Mouse (Mus musculus): ENCODE measurements around the gene Ppp1r26. TPM values are rescaled to one million over a fixed set of nuclear protein-coding genes. Genes with fewer than 3 reads are reported as not detected.
A peak's percentile ranks its signal among the peaks of the same experiment; 100 is the strongest.

Ppp1r26 gene
- polyA plus RNA-seq, 2 experiments, result 0.11 to 0.15 TPM

- H3K4me2 ChIP-seq (ENCODE audit: low read depth), result peak within 1 kb of the TSS; percentile 39
Measured at GRCm38 (mm10) chr2:28465836-28466518, 19.4 kb downstream of the Ppp1r26 start, which contains the start of gene 1700007K13Rik. Gene 1700007K13Rik, minus strand, starts transcription at chr2:28466332.

GRCm38 (mm10) chr2:28467860-28468485 is 21.4 kb downstream of the Ppp1r26 start, which contains the start of gene Mrps2:
Gene Mrps2, plus strand, starts transcription at chr2:28468066.
- TF ChIP-seq EP300 (IDR thresholded peaks at IDR 0.05; ENCODE audit: low read depth) (no peak), CTCF (IDR thresholded peaks at IDR 0.05; ENCODE audit: low read depth) (peak; percentile 88)
- H3K36me3 ChIP-seq (replicated peaks; ENCODE audit: control insufficient read depth, insufficient read depth, low read depth), result peaks cover 8% of the 10 kb centered on the region
- WGBS (ENCODE audit: insufficient replicate concordance), result under 1% methylated on average over 51 of the region's 52 CpGs
- DNase-seq (ENCODE audit: low read depth in 3 of 3, low spot score in 3 of 3) (peak; percentile 51 to 57 (median 57)), ATAC-seq (ENCODE audit: insufficient read depth) (peak; percentile 81)
- no peaks in the 10 kb centered on the region for H3K9me3 ChIP-seq (ENCODE audit: control insufficient read depth, low read length)
- H3K9ac ChIP-seq (replicated peaks), result peak within 1 kb of the TSS; percentile 83
- H3K27me3 ChIP-seq (ENCODE audit: control insufficient read depth, insufficient read depth, low read length), result peaks cover 11% of the 10 kb centered on the region
- H3K4me3 ChIP-seq (ENCODE audit: insufficient read depth in 1 of 2, low read depth in 2 of 2, low read length in 2 of 2), result peak within 1 kb of the TSS; percentile 79 to 90
- peaks cover 0 to 10% of the 10 kb centered on the region in 2 experiments; a peak in 2 of 4 replicates for H3K4me1 ChIP-seq (replicated peaks; ENCODE audit: control insufficient read depth in 2 of 2, insufficient read depth in 2 of 2, low read length in 1 of 2)
- no peak within 1 kb of the TSS for H3K27ac ChIP-seq
- peak within 1 kb of the TSS; percentile 74 for H3K4me2 ChIP-seq (ENCODE audit: low read depth)

More at GRCm38 (mm10) chr2:28465836-28466518, 19.4 kb downstream of the Ppp1r26 start, which contains the start of gene 1700007K13Rik:
- H3K4me1 ChIP-seq (replicated peaks; ENCODE audit: control insufficient read depth in 2 of 2, insufficient read depth in 2 of 2, low read length in 1 of 2), result peaks cover 0 to 10% of the 10 kb centered on the region in 2 experiments; a peak in 2 of 4 replicates
- no peak within 1 kb of the TSS for H3K4me3 ChIP-seq (ENCODE audit: insufficient read depth in 1 of 2, low read depth in 2 of 2, low read length in 2 of 2)
- H3K27ac ChIP-seq, result no peak within 1 kb of the TSS
- peaks cover 11% of the 10 kb centered on the region for H3K27me3 ChIP-seq (ENCODE audit: control insufficient read depth, insufficient read depth, low read length)
- H3K9ac ChIP-seq (replicated peaks), result no peak within 1 kb of the TSS
- WGBS (ENCODE audit: insufficient replicate concordance), result 3% methylated on average over 25 of the region's 25 CpGs
- H3K9me3 ChIP-seq (ENCODE audit: control insufficient read depth, low read length), result no peaks in the 10 kb centered on the region
- peak; percentile 28 to 34 (median 33) for DNase-seq (ENCODE audit: low read depth in 3 of 3, low spot score in 3 of 3)
- no peak for TF ChIP-seq CTCF (IDR thresholded peaks at IDR 0.05; ENCODE audit: low read depth)
- no peak for TF ChIP-seq EP300 (IDR thresholded peaks at IDR 0.05; ENCODE audit: low read depth)
- H3K36me3 ChIP-seq (replicated peaks; ENCODE audit: control insufficient read depth, insufficient read depth, low read depth), result peaks cover 8% of the 10 kb centered on the region
- no peak for ATAC-seq (ENCODE audit: insufficient read depth)

GRCm38 (mm10) chr2:28468486-28469225 is 22.1 kb downstream of the Ppp1r26 start:
- no peak for TF ChIP-seq CTCF (IDR thresholded peaks at IDR 0.05; ENCODE audit: low read depth)
- no peak for TF ChIP-seq EP300 (IDR thresholded peaks at IDR 0.05; ENCODE audit: low read depth)
- DNase-seq (ENCODE audit: low read depth in 3 of 3, low spot score in 3 of 3) (no peak), ATAC-seq (ENCODE audit: insufficient read depth) (no peak)

GRCm38 (mm10) chr2:28469461-28469860 is 22.9 kb downstream of the Ppp1r26 start:
- ATAC-seq (ENCODE audit: insufficient read depth), result no peak
- no peaks in the 10 kb centered on the region for H3K9me3 ChIP-seq (ENCODE audit: control insufficient read depth, low read length)
- H3K27me3 ChIP-seq (ENCODE audit: control insufficient read depth, insufficient read depth, low read length), result peaks cover 11% of the 10 kb centered on the region
- no peak for TF ChIP-seq EP300 (IDR thresholded peaks at IDR 0.05; ENCODE audit: low read depth)
- no peak for TF ChIP-seq CTCF (IDR thresholded peaks at IDR 0.05; ENCODE audit: low read depth)
- H3K4me3 ChIP-seq (ENCODE audit: insufficient read depth in 1 of 2, low read depth in 2 of 2, low read length in 2 of 2), result no peak overlapping the region
- peaks cover 0 to 10% of the 10 kb centered on the region in 2 experiments; a peak in 2 of 4 replicates for H3K4me1 ChIP-seq (replicated peaks; ENCODE audit: control insufficient read depth in 2 of 2, insufficient read depth in 2 of 2, low read length in 1 of 2)
- H3K27ac ChIP-seq, result no peak overlapping the region
- WGBS (ENCODE audit: insufficient replicate concordance), result 84% methylated on average over 14 of the region's 14 CpGs
- no peak overlapping the region for H3K4me2 ChIP-seq (ENCODE audit: low read depth)
- DNase-seq (ENCODE audit: low read depth in 3 of 3, low spot score in 3 of 3), result no peak
- no peak overlapping the region for H3K9ac ChIP-seq (replicated peaks)
- H3K36me3 ChIP-seq (replicated peaks; ENCODE audit: control insufficient read depth, insufficient read depth, low read depth), result peaks cover 8% of the 10 kb centered on the region

More at GRCm38 (mm10) chr2:28468486-28469225, 22.1 kb downstream of the Ppp1r26 start:
- Histone ChIP-seq H3K9ac (replicated peaks) (peak overlapping the region; percentile 83), H3K9me3 (ENCODE audit: control insufficient read depth, low read length) (no peaks in the 10 kb centered on the region), H3K27ac (no peak overlapping the region), H3K4me1 (replicated peaks; ENCODE audit: control insufficient read depth in 2 of 2, insufficient read depth in 2 of 2, low read length in 1 of 2) (peaks cover 0 to 10% of the 10 kb centered on the region in 2 experiments; a peak in 2 of 4 replicates), H3K4me3 (ENCODE audit: insufficient read depth in 1 of 2, low read depth in 2 of 2, low read length in 2 of 2) (peak overlapping the region; percentile 79 to 90), H3K27me3 (ENCODE audit: control insufficient read depth, insufficient read depth, low read length) (peaks cover 11% of the 10 kb centered on the region), H3K4me2 (ENCODE audit: low read depth) (peak overlapping the region; percentile 74), H3K36me3 (replicated peaks; ENCODE audit: control insufficient read depth, insufficient read depth, low read depth) (peaks cover 8% of the 10 kb centered on the region)
- WGBS (ENCODE audit: insufficient replicate concordance), result 46% methylated on average over 18 of the region's 18 CpGs
